Mouse (Mus musculus) heart, adult 18-20 months (tissue): ENCODE results near the gene Rps21. TPM values are rescaled to one million over a fixed set of nuclear protein-coding genes. Genes with fewer than 3 reads are reported as not detected.
"Not testable (repeated sequence)": the region's sequence is repeated elsewhere in the genome, so short reads cannot be mapped to it uniquely, and the experiment has no call there.

Source experiments
- DNase-seq, 2 experiments: peaks; one replicate each; pipeline ENCODE4 v3.0.0; 2021 to 2022; ENCODE audit warnings: mixed read lengths in 1 of 2
- total RNA-seq, 2 experiments: library from RNA; stranded (reverse); gene quantifications; 2 replicates each; pipeline ENCODE4 v1.2.3; 2021

Rps21 gene
- total RNA-seq, 2 experiments from 2014 or later: 561 to 600 TPM

GRCm38 (mm10) chr2:180258951-180259484 lies 1.8 kb downstream of the Rps21 start:
- not testable (repeated sequence) for DNase-seq

GRCm38 (mm10) chr2:180259826-180260609 lies 2.8 kb downstream of the Rps21 start:
- DNase-seq: not testable (repeated sequence)

GRCm38 (mm10) chr2:180260610-180261480 lies 3.7 kb downstream of the Rps21 start:
- no peak for DNase-seq

GRCm38 (mm10) chr2:180261901-180262300 lies 4.7 kb downstream of the Rps21 start:
- no peak for DNase-seq

GRCm38 (mm10) chr2:180262441-180262840 lies 5.3 kb downstream of the Rps21 start:
- peak; percentile 62 to 77 for DNase-seq

- DNase-seq: no peak
These were observed 5.7 kb downstream of the Rps21 start for GRCm38 (mm10) chr2:180262891-180263290.

- no peak for DNase-seq
These were observed 10.8 kb downstream of the Rps21 start for GRCm38 (mm10) chr2:180267955-180268354.

- no peak for DNase-seq
These were observed 12.2 kb downstream of the Rps21 start for GRCm38 (mm10) chr2:180269329-180269728.

- DNase-seq: no peak
These were observed 13.5 kb downstream of the Rps21 start for GRCm38 (mm10) chr2:180270537-180271255.

- no peak for DNase-seq
These were observed 14.7 kb downstream of the Rps21 start for GRCm38 (mm10) chr2:180271804-180272395.

- no peak for DNase-seq
These were observed 15.7 kb downstream of the Rps21 start for GRCm38 (mm10) chr2:180272884-180273321.

GRCm38 (mm10) chr2:180273394-180274244 lies 16.4 kb downstream of the Rps21 start, which contains the start of gene Cables2:
TSS of gene Cables2 (minus strand) at chr2:180273496.
- DNase-seq: peak; percentile 92 to 97

GRCm38 (mm10) chr2:180274523-180274922 lies 17.3 kb downstream of the Rps21 start:
- DNase-seq: no peak

GRCm38 (mm10) chr2:180275836-180276235 lies 18.7 kb downstream of the Rps21 start:
- peak; percentile 93 for DNase-seq

GRCm38 (mm10) chr2:180276385-180276784 lies 19.2 kb downstream of the Rps21 start:
- no peak for DNase-seq

- peak in 1 of 2 experiments; percentile 35 for DNase-seq
These were observed 19.7 kb downstream of the Rps21 start for GRCm38 (mm10) chr2:180276851-180277259.

- no peak for DNase-seq
These were observed 20.7 kb downstream of the Rps21 start for GRCm38 (mm10) chr2:180277773-180278320.

- no peak for DNase-seq
These were observed 22.1 kb downstream of the Rps21 start for GRCm38 (mm10) chr2:180279321-180279720.

- no peak for DNase-seq
These were observed 31.8 kb downstream of the Rps21 start for GRCm38 (mm10) chr2:180288966-180289365.

- DNase-seq: no peak
These were observed 32.4 kb downstream of the Rps21 start, which contains the start of gene Rbbp8nl for GRCm38 (mm10) chr2:180289440-180290108. TSS of gene Rbbp8nl (minus strand) at chr2:180289879.
